Mouse (Mus musculus) R1 (cell line): Measurements from ENCODE around the gene Krt2.

Source experiments
- DNase-seq: peaks from one replicate; pipeline ENCODE4 v3.0.0-alpha.2; 2018; ENCODE audit warnings: low read depth, low spot score

Gene Krt2

GRCm38 (mm10) chr15:101772711-101773081 lies 45.3 kb downstream of the Krt2 start:
- DNase-seq: peak; percentile 89

GRCm38 (mm10) chr15:101772080-101772710 lies 45.8 kb downstream of the Krt2 start:
- peak; percentile 53 for DNase-seq

GRCm38 (mm10) chr15:101770226-101770625 lies 47.7 kb downstream of the Krt2 start:
- DNase-seq: no peak
